Mouse (Mus musculus): ENCODE results near the gene Fbxl13. TPM values are rescaled to one million over a fixed set of nuclear protein-coding genes. Genes with fewer than 3 reads are reported as not detected.

The Fbxl13 gene
- polyA plus RNA-seq, 2 experiments, result 0.05 to 0.08 TPM

- DNase-seq (ENCODE audit: low read depth in 3 of 3, low spot score in 3 of 3), result no peak
- Histone ChIP-seq H3K36me3 (replicated peaks; ENCODE audit: control insufficient read depth, insufficient read depth, low read depth) (no peaks in the 10 kb centered on the region), H3K4me1 (replicated peaks; ENCODE audit: control insufficient read depth in 2 of 2, insufficient read depth in 2 of 2, low read length in 1 of 2) (no peaks in the 10 kb centered on the region), H3K4me3 (ENCODE audit: insufficient read depth in 1 of 2, low read depth in 2 of 2, low read length in 2 of 2) (no peak overlapping the region), H3K9ac (replicated peaks) (no peak overlapping the region), H3K9me3 (ENCODE audit: control insufficient read depth, low read length) (no peaks in the 10 kb centered on the region), H3K4me2 (ENCODE audit: low read depth) (no peak overlapping the region), H3K27ac (no peak overlapping the region), H3K27me3 (ENCODE audit: control insufficient read depth, insufficient read depth, low read length) (no peaks in the 10 kb centered on the region)
- TF ChIP-seq EP300 (IDR thresholded peaks at IDR 0.05; ENCODE audit: low read depth), result no peak
- no peak for TF ChIP-seq CTCF (IDR thresholded peaks at IDR 0.05; ENCODE audit: low read depth)
- ATAC-seq (ENCODE audit: insufficient read depth), result no peak
- 75% methylated on average over 6 of the region's 6 CpGs for WGBS (ENCODE audit: insufficient replicate concordance)
Measured at GRCm38 (mm10) chr5:21481521-21481920, 163.9 kb downstream of the Fbxl13 start.

GRCm38 (mm10) chr5:21479746-21480145 lies 165.7 kb downstream of the Fbxl13 start:
- ATAC-seq (ENCODE audit: insufficient read depth) (no peak), DNase-seq (ENCODE audit: low read depth in 3 of 3, low spot score in 3 of 3) (no peak)
- H3K36me3 ChIP-seq (replicated peaks; ENCODE audit: control insufficient read depth, insufficient read depth, low read depth), result no peaks in the 10 kb centered on the region
- no peak overlapping the region for H3K9ac ChIP-seq (replicated peaks)
- TF ChIP-seq EP300 (IDR thresholded peaks at IDR 0.05; ENCODE audit: low read depth) (no peak), CTCF (IDR thresholded peaks at IDR 0.05; ENCODE audit: low read depth) (no peak)
- no peak overlapping the region for H3K4me3 ChIP-seq (ENCODE audit: insufficient read depth in 1 of 2, low read depth in 2 of 2, low read length in 2 of 2)
- H3K4me2 ChIP-seq (ENCODE audit: low read depth), result no peak overlapping the region
- H3K4me1 ChIP-seq (replicated peaks; ENCODE audit: control insufficient read depth in 2 of 2, insufficient read depth in 2 of 2, low read length in 1 of 2), result no peaks in the 10 kb centered on the region
- no peak overlapping the region for H3K27ac ChIP-seq
- WGBS (ENCODE audit: insufficient replicate concordance), result 54% methylated on average over 5 of the region's 5 CpGs
- H3K9me3 ChIP-seq (ENCODE audit: control insufficient read depth, low read length), result no peaks in the 10 kb centered on the region
- no peaks in the 10 kb centered on the region for H3K27me3 ChIP-seq (ENCODE audit: control insufficient read depth, insufficient read depth, low read length)

DNA sequence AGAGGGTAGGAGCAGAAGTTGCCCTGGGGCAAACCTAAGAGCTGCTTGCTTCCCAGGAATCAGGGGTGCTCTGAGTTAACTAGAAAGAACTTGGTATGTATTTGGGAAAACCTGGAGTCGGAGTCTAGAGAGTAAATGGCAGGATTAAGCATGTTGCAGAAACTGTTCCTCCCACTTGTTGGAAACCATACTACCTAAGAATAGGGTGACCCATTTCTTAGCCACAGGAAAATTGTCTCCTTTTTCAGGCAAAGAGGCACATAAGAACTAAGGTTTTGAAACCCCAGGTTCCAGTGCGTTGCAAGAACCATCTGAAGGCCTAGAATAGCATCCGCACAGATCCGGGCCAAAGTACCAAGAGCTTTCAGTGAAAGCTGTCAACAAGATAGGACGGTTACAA lies 167.0 kb downstream of the Fbxl13 start:
- ATAC-seq (ENCODE audit: insufficient read depth), result no peak

DNA sequence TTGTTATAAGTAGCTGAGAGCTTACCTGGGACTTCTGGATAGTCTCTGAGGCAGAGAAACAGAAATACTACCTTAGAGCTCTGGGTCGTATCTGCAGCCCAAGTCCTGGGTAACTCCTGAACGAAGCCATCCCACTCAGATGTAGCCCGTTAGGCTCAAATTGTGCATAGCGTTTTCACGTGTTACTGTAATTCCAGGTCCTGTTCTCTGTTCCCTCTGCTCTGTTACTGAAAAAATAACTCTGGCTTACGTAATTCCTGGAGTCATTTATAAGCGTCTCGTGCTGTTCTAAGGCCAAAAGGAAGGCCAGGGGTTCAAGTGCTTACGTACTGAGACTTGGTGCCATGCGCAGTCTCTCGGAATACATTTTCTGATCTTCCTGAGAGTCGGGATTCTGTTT lies 177.3 kb downstream of the Fbxl13 start:
- TF ChIP-seq EP300 (IDR thresholded peaks at IDR 0.05; ENCODE audit: low read depth), result no peak
- no peak for TF ChIP-seq CTCF (IDR thresholded peaks at IDR 0.05; ENCODE audit: low read depth)
- 85% methylated on average over 12 of the region's 12 CpGs for WGBS (ENCODE audit: insufficient replicate concordance)
- H3K4me2 ChIP-seq (ENCODE audit: low read depth), result no peak overlapping the region

More for the DNA sequence above, 167.0 kb downstream of the Fbxl13 start:
- 81% methylated on average over 5 of the region's 5 CpGs for WGBS (ENCODE audit: insufficient replicate concordance)
- H3K27me3 ChIP-seq (ENCODE audit: control insufficient read depth, insufficient read depth, low read length), result no peaks in the 10 kb centered on the region
- no peaks in the 10 kb centered on the region for H3K9me3 ChIP-seq (ENCODE audit: control insufficient read depth, low read length)
- no peak for TF ChIP-seq CTCF (IDR thresholded peaks at IDR 0.05; ENCODE audit: low read depth)
- TF ChIP-seq EP300 (IDR thresholded peaks at IDR 0.05; ENCODE audit: low read depth), result no peak
- no peaks in the 10 kb centered on the region for H3K4me1 ChIP-seq (replicated peaks; ENCODE audit: control insufficient read depth in 2 of 2, insufficient read depth in 2 of 2, low read length in 1 of 2)
- no peak for DNase-seq (ENCODE audit: low read depth in 3 of 3, low spot score in 3 of 3)
- no peaks in the 10 kb centered on the region for H3K36me3 ChIP-seq (replicated peaks; ENCODE audit: control insufficient read depth, insufficient read depth, low read depth)
- no peak overlapping the region for H3K4me3 ChIP-seq (ENCODE audit: insufficient read depth in 1 of 2, low read depth in 2 of 2, low read length in 2 of 2)
- H3K4me2 ChIP-seq (ENCODE audit: low read depth), result no peak overlapping the region
- no peak overlapping the region for H3K27ac ChIP-seq
- H3K9ac ChIP-seq (replicated peaks), result no peak overlapping the region

DNA sequence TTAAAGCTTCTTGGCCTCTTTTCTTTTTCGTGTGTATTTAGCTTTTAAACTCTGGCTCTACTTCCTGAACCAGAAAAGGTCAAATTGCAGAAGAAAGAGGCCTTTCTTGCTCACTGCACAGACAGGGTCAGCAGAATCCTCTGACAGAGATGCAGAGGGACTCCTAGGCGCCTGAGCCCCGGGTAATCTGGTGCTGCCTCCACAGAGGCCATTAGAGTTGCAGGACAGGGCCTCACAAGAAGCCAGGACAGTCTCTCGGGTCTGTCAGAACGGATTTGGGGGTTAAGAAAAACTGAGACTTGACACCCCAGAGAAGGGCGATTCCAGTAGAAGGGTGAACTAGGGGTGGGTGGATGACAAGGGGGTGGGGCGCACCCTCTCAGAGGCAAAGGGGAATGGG lies 178.0 kb downstream of the Fbxl13 start:
- H3K4me2 ChIP-seq (ENCODE audit: low read depth), result no peak overlapping the region
- ATAC-seq (ENCODE audit: insufficient read depth) (no peak), DNase-seq (ENCODE audit: low read depth in 3 of 3, low spot score in 3 of 3) (no peak)
- H3K4me1 ChIP-seq (replicated peaks; ENCODE audit: control insufficient read depth in 2 of 2, insufficient read depth in 2 of 2, low read length in 1 of 2), result no peaks in the 10 kb centered on the region
- 64% methylated on average over 7 of the region's 7 CpGs for WGBS (ENCODE audit: insufficient replicate concordance)
- no peaks in the 10 kb centered on the region for H3K9me3 ChIP-seq (ENCODE audit: control insufficient read depth, low read length)
- no peak for TF ChIP-seq EP300 (IDR thresholded peaks at IDR 0.05; ENCODE audit: low read depth)
- no peak for TF ChIP-seq CTCF (IDR thresholded peaks at IDR 0.05; ENCODE audit: low read depth)
- no peaks in the 10 kb centered on the region for H3K36me3 ChIP-seq (replicated peaks; ENCODE audit: control insufficient read depth, insufficient read depth, low read depth)
- no peak overlapping the region for H3K9ac ChIP-seq (replicated peaks)
- no peak overlapping the region for H3K27ac ChIP-seq
- no peak overlapping the region for H3K4me3 ChIP-seq (ENCODE audit: insufficient read depth in 1 of 2, low read depth in 2 of 2, low read length in 2 of 2)
- no peaks in the 10 kb centered on the region for H3K27me3 ChIP-seq (ENCODE audit: control insufficient read depth, insufficient read depth, low read length)

More for the DNA sequence above, 177.3 kb downstream of the Fbxl13 start:
- no peak overlapping the region for H3K9ac ChIP-seq (replicated peaks)
- no peak overlapping the region for H3K27ac ChIP-seq
- H3K9me3 ChIP-seq (ENCODE audit: control insufficient read depth, low read length), result no peaks in the 10 kb centered on the region
- H3K36me3 ChIP-seq (replicated peaks; ENCODE audit: control insufficient read depth, insufficient read depth, low read depth), result no peaks in the 10 kb centered on the region
- no peak for DNase-seq (ENCODE audit: low read depth in 3 of 3, low spot score in 3 of 3)
- H3K27me3 ChIP-seq (ENCODE audit: control insufficient read depth, insufficient read depth, low read length), result no peaks in the 10 kb centered on the region
- ATAC-seq (ENCODE audit: insufficient read depth), result no peak
- H3K4me1 ChIP-seq (replicated peaks; ENCODE audit: control insufficient read depth in 2 of 2, insufficient read depth in 2 of 2, low read length in 1 of 2), result no peaks in the 10 kb centered on the region
- H3K4me3 ChIP-seq (ENCODE audit: insufficient read depth in 1 of 2, low read depth in 2 of 2, low read length in 2 of 2), result no peak overlapping the region

All from liver, embryonic 14.5 days (tissue).